Mouse (Mus musculus): ENCODE measurements around the gene Mthfs. TPM values are rescaled to one million over a fixed set of nuclear protein-coding genes. Genes with fewer than 3 reads are reported as not detected.

The Mthfs gene
- polyA plus RNA-seq, 1 experiment from 2014 or later = 14.5 TPM

GRCm38 (mm10) chr9:89308357-89309194, 98.1 kb downstream of the Mthfs start:
- Histone ChIP-seq H3K36me3 (no peaks in the 10 kb centered on the region), H3K27ac (no peak overlapping the region), H3K9me3 (replicated peaks) (0 out of 2 replicates have a peak, but pooled peaks cover 7% of the 10 kb centered on the region), H3K9ac (no peak overlapping the region), H3K4me1 (no peaks in the 10 kb centered on the region), H3K4me2 (no peak overlapping the region), H3K4me3 (no peak overlapping the region), H3K27me3 (replicated peaks) (no peaks in the 10 kb centered on the region)
- 64% methylated on average over 7 of the region's 7 CpGs for WGBS (ENCODE audit: insufficient replicate concordance)
- no peak for ATAC-seq

GRCm38 (mm10) chr9:89309195-89309535, 98.7 kb downstream of the Mthfs start:
- no peak overlapping the region for H3K4me2 ChIP-seq
- no peaks in the 10 kb centered on the region for H3K4me1 ChIP-seq
- no peaks in the 10 kb centered on the region for H3K27me3 ChIP-seq (replicated peaks)
- no peak overlapping the region for H3K4me3 ChIP-seq
- 0 out of 2 replicates have a peak, but pooled peaks cover 7% of the 10 kb centered on the region for H3K9me3 ChIP-seq (replicated peaks)
- ATAC-seq = no peak
- no peaks in the 10 kb centered on the region for H3K36me3 ChIP-seq
- H3K9ac ChIP-seq = no peak overlapping the region
- H3K27ac ChIP-seq = no peak overlapping the region
- 56% methylated on average over 2 of the region's 2 CpGs for WGBS (ENCODE audit: insufficient replicate concordance)

- no peak overlapping the region for H3K4me3 ChIP-seq
- 0 out of 2 replicates have a peak, but pooled peaks cover 7% of the 10 kb centered on the region for H3K9me3 ChIP-seq (replicated peaks)
- no peak overlapping the region for H3K4me2 ChIP-seq
- no peaks in the 10 kb centered on the region for H3K27me3 ChIP-seq (replicated peaks)
- H3K4me1 ChIP-seq = no peaks in the 10 kb centered on the region
- no peak overlapping the region for H3K9ac ChIP-seq
- ATAC-seq = no peak
- H3K27ac ChIP-seq = no peak overlapping the region
- 61% methylated on average over 2 of the region's 2 CpGs for WGBS (ENCODE audit: insufficient replicate concordance)
- no peaks in the 10 kb centered on the region for H3K36me3 ChIP-seq
These were observed 101.2 kb downstream of the Mthfs start for GRCm38 (mm10) chr9:89311649-89312048.

- Histone ChIP-seq H3K4me1 (no peaks in the 10 kb centered on the region), H3K27me3 (replicated peaks) (no peaks in the 10 kb centered on the region), H3K36me3 (no peaks in the 10 kb centered on the region), H3K9me3 (replicated peaks) (no peaks in the 10 kb centered on the region), H3K4me3 (no peak overlapping the region), H3K4me2 (no peak overlapping the region), H3K9ac (no peak overlapping the region), H3K27ac (no peak overlapping the region)
- no peak for ATAC-seq
- WGBS (ENCODE audit: insufficient replicate concordance) = 48% methylated on average over 1 of the region's 1 CpGs
These were observed 163.3 kb downstream of the Mthfs start for GRCm38 (mm10) chr9:89373731-89374130.

GRCm38 (mm10) chr9:89374650-89375049, 164.2 kb downstream of the Mthfs start:
- Histone ChIP-seq H3K4me2 (no peak overlapping the region), H3K9ac (no peak overlapping the region)

GRCm38 (mm10) chr9:89403031-89403430, 192.6 kb downstream of the Mthfs start:
- Histone ChIP-seq H3K4me2 (no peak overlapping the region), H3K4me1 (no peaks in the 10 kb centered on the region), H3K9ac (no peak overlapping the region), H3K9me3 (replicated peaks) (no peaks in the 10 kb centered on the region), H3K27me3 (replicated peaks) (no peaks in the 10 kb centered on the region), H3K36me3 (no peaks in the 10 kb centered on the region), H3K4me3 (no peak overlapping the region), H3K27ac (no peak overlapping the region)
- ATAC-seq = no peak
- WGBS (ENCODE audit: insufficient replicate concordance) = 79% methylated on average over 1 of the region's 1 CpGs

More at GRCm38 (mm10) chr9:89374650-89375049, 164.2 kb downstream of the Mthfs start:
- no peak overlapping the region for H3K27ac ChIP-seq
- no peaks in the 10 kb centered on the region for H3K36me3 ChIP-seq
- 61% methylated on average over 4 of the region's 4 CpGs for WGBS (ENCODE audit: insufficient replicate concordance)
- no peaks in the 10 kb centered on the region for H3K4me1 ChIP-seq
- H3K9me3 ChIP-seq (replicated peaks) = no peaks in the 10 kb centered on the region
- ATAC-seq = no peak
- no peak overlapping the region for H3K4me3 ChIP-seq
- H3K27me3 ChIP-seq (replicated peaks) = no peaks in the 10 kb centered on the region

Other genes starting within 250 kb of the Mthfs start
- gene Trim43b, start 117.8 kb upstream of the Mthfs start, polyA plus RNA-seq (2016; fragmentation: Nextera tagmentation; extraction: Ambion mirVana) = not detected in 2 replicates
- gene Bcl2a1b, start 11.5 kb upstream of the Mthfs start, polyA plus RNA-seq (2016; fragmentation: Nextera tagmentation; extraction: Ambion mirVana) = 0.97 and 1.2 TPM in 2 replicates
- gene Gm29094, start 11.3 kb upstream of the Mthfs start, polyA plus RNA-seq (2016; fragmentation: Nextera tagmentation; extraction: Ambion mirVana) = not detected in 2 replicates